Mouse (Mus musculus): ENCODE measurements around the gene Hcfc1r1. TPM values are rescaled to one million over a fixed set of nuclear protein-coding genes. Genes with fewer than 3 reads are reported as not detected.
A peak's percentile ranks its signal among the peaks of the same experiment; 100 is the strongest.

Gene Hcfc1r1
- polyA plus RNA-seq, 1 experiment from 2014 or later, result 61.9 TPM

GRCm38 (mm10) chr17:23699131-23700077 is 26.0 kb downstream of the Hcfc1r1 start:
- WGBS, result under 1% methylated on average over 56 of the region's 101 CpGs
- H3K27ac ChIP-seq (ENCODE audit: low read depth, low read length), result no peak overlapping the region
- H3K4me3 ChIP-seq (ENCODE audit: low read length), result peak overlapping the region; percentile 70
- peak overlapping the region; percentile 100 for H3K4me2 ChIP-seq (replicated peaks; ENCODE audit: low read depth, low read length)
- peak; percentile 41 for ATAC-seq (ENCODE audit: low FRiP score, low TSS enrichment)
- H3K9me3 ChIP-seq (ENCODE audit: control insufficient read depth, low read length), result no peaks in the 10 kb centered on the region
- H3K9ac ChIP-seq (ENCODE audit: low read depth, low read length), result peak overlapping the region; percentile 63
- H3K4me1 ChIP-seq (ENCODE audit: control insufficient read depth, insufficient read depth, low read length), result peaks cover 12% of the 10 kb centered on the region
- H3K36me3 ChIP-seq (ENCODE audit: control insufficient read depth, insufficient read depth, low read length), result no peaks in the 10 kb centered on the region
- peaks cover 20% of the 10 kb centered on the region for H3K27me3 ChIP-seq (ENCODE audit: control insufficient read depth, insufficient read depth, low read length)

GRCm38 (mm10) chr17:23700079-23700478 is 26.7 kb downstream of the Hcfc1r1 start:
- peak overlapping the region; percentile 70 for H3K4me3 ChIP-seq (ENCODE audit: low read length)
- peaks cover 20% of the 10 kb centered on the region for H3K27me3 ChIP-seq (ENCODE audit: control insufficient read depth, insufficient read depth, low read length)
- under 1% methylated on average over 22 of the region's 28 CpGs for WGBS
- H3K36me3 ChIP-seq (ENCODE audit: control insufficient read depth, insufficient read depth, low read length), result no peaks in the 10 kb centered on the region
- peak; percentile 93 for ATAC-seq (ENCODE audit: low FRiP score, low TSS enrichment)
- H3K9ac ChIP-seq (ENCODE audit: low read depth, low read length), result peak overlapping the region; percentile 63
- peak overlapping the region; percentile 100 for H3K4me2 ChIP-seq (replicated peaks; ENCODE audit: low read depth, low read length)
- peaks cover 9% of the 10 kb centered on the region; the same call in 1 of the 2 replicates for H3K4me1 ChIP-seq (ENCODE audit: control insufficient read depth, insufficient read depth, low read length)
- H3K9me3 ChIP-seq (ENCODE audit: control insufficient read depth, low read length), result no peaks in the 10 kb centered on the region
- H3K27ac ChIP-seq (ENCODE audit: low read depth, low read length), result no peak overlapping the region

- peaks cover 19% of the 10 kb centered on the region for H3K27me3 ChIP-seq (ENCODE audit: control insufficient read depth, insufficient read depth, low read length)
- ATAC-seq (ENCODE audit: low FRiP score, low TSS enrichment), result no peak
- no peak overlapping the region for H3K27ac ChIP-seq (ENCODE audit: low read depth, low read length)
- H3K9ac ChIP-seq (ENCODE audit: low read depth, low read length), result no peak overlapping the region
- 86% methylated on average over 9 of the region's 9 CpGs for WGBS
- H3K4me3 ChIP-seq (ENCODE audit: low read length), result no peak overlapping the region
- no peak overlapping the region for H3K4me2 ChIP-seq (replicated peaks; ENCODE audit: low read depth, low read length)
- H3K36me3 ChIP-seq (ENCODE audit: control insufficient read depth, insufficient read depth, low read length), result no peaks in the 10 kb centered on the region
- 0 out of 2 replicates have a peak, but pooled peaks cover 8% of the 10 kb centered on the region for H3K4me1 ChIP-seq (ENCODE audit: control insufficient read depth, insufficient read depth, low read length)
- H3K9me3 ChIP-seq (ENCODE audit: control insufficient read depth, low read length), result no peaks in the 10 kb centered on the region
These were observed 29.9 kb downstream of the Hcfc1r1 start for GRCm38 (mm10) chr17:23703301-23703700.

GRCm38 (mm10) chr17:23704741-23705140 is 31.3 kb downstream of the Hcfc1r1 start:
- peaks cover 6% of the 10 kb centered on the region; the same call in 1 of the 2 replicates for H3K27me3 ChIP-seq (ENCODE audit: control insufficient read depth, insufficient read depth, low read length)
- no peak overlapping the region for H3K9ac ChIP-seq (ENCODE audit: low read depth, low read length)
- no peaks in the 10 kb centered on the region for H3K36me3 ChIP-seq (ENCODE audit: control insufficient read depth, insufficient read depth, low read length)
- H3K4me1 ChIP-seq (ENCODE audit: control insufficient read depth, insufficient read depth, low read length), result 0 out of 2 replicates have a peak, but pooled peaks cover 6% of the 10 kb centered on the region
- H3K4me3 ChIP-seq (ENCODE audit: low read length), result no peak overlapping the region
- H3K9me3 ChIP-seq (ENCODE audit: control insufficient read depth, low read length), result no peaks in the 10 kb centered on the region
- no peak for ATAC-seq (ENCODE audit: low FRiP score, low TSS enrichment)
- H3K27ac ChIP-seq (ENCODE audit: low read depth, low read length), result no peak overlapping the region
- no peak overlapping the region for H3K4me2 ChIP-seq (replicated peaks; ENCODE audit: low read depth, low read length)
- 48% methylated on average over 7 of the region's 7 CpGs for WGBS

- Histone ChIP-seq H3K36me3 (ENCODE audit: control insufficient read depth, insufficient read depth, low read length) (no peaks in the 10 kb centered on the region), H3K27me3 (ENCODE audit: control insufficient read depth, insufficient read depth, low read length) (0 out of 2 replicates have a peak, but pooled peaks cover 3% of the 10 kb centered on the region), H3K9me3 (ENCODE audit: control insufficient read depth, low read length) (no peaks in the 10 kb centered on the region), H3K4me2 (replicated peaks; ENCODE audit: low read depth, low read length) (no peak overlapping the region), H3K4me1 (ENCODE audit: control insufficient read depth, insufficient read depth, low read length) (0 out of 2 replicates have a peak, but pooled peaks cover 6% of the 10 kb centered on the region), H3K27ac (ENCODE audit: low read depth, low read length) (no peak overlapping the region), H3K9ac (ENCODE audit: low read depth, low read length) (no peak overlapping the region), H3K4me3 (ENCODE audit: low read length) (no peak overlapping the region)
- no peak for ATAC-seq (ENCODE audit: low FRiP score, low TSS enrichment)
- WGBS, result 82% methylated on average over 7 of the region's 7 CpGs
These were observed 32.2 kb downstream of the Hcfc1r1 start for GRCm38 (mm10) chr17:23705525-23706104.

- Histone ChIP-seq H3K27ac (ENCODE audit: low read depth, low read length) (no peak overlapping the region), H3K9ac (ENCODE audit: low read depth, low read length) (no peak overlapping the region), H3K27me3 (ENCODE audit: control insufficient read depth, insufficient read depth, low read length) (0 out of 2 replicates have a peak, but pooled peaks cover 3% of the 10 kb centered on the region), H3K9me3 (ENCODE audit: control insufficient read depth, low read length) (no peaks in the 10 kb centered on the region), H3K36me3 (ENCODE audit: control insufficient read depth, insufficient read depth, low read length) (no peaks in the 10 kb centered on the region), H3K4me1 (ENCODE audit: control insufficient read depth, insufficient read depth, low read length) (0 out of 2 replicates have a peak, but pooled peaks cover 6% of the 10 kb centered on the region), H3K4me2 (replicated peaks; ENCODE audit: low read depth, low read length) (no peak overlapping the region), H3K4me3 (ENCODE audit: low read length) (no peak overlapping the region; the same call in 1 of the 2 replicates)
- peak; percentile 68 for ATAC-seq (ENCODE audit: low FRiP score, low TSS enrichment)
- 0% methylated on average over 3 of the region's 3 CpGs for WGBS
These were observed 32.8 kb downstream of the Hcfc1r1 start for GRCm38 (mm10) chr17:23706212-23706611.

GRCm38 (mm10) chr17:23717003-23717402 is 43.6 kb downstream of the Hcfc1r1 start:
- H3K4me3 ChIP-seq (ENCODE audit: low read length), result no peak overlapping the region
- H3K36me3 ChIP-seq (ENCODE audit: control insufficient read depth, insufficient read depth, low read length), result no peaks in the 10 kb centered on the region
- H3K9me3 ChIP-seq (ENCODE audit: control insufficient read depth, low read length), result no peaks in the 10 kb centered on the region
- no peak overlapping the region for H3K9ac ChIP-seq (ENCODE audit: low read depth, low read length)
- 68% methylated on average over 2 of the region's 2 CpGs for WGBS
- no peaks in the 10 kb centered on the region for H3K27me3 ChIP-seq (ENCODE audit: control insufficient read depth, insufficient read depth, low read length)
- H3K4me1 ChIP-seq (ENCODE audit: control insufficient read depth, insufficient read depth, low read length), result no peaks in the 10 kb centered on the region
- H3K4me2 ChIP-seq (replicated peaks; ENCODE audit: low read depth, low read length), result no peak overlapping the region
- no peak overlapping the region for H3K27ac ChIP-seq (ENCODE audit: low read depth, low read length)
- ATAC-seq (ENCODE audit: low FRiP score, low TSS enrichment), result no peak

GRCm38 (mm10) chr17:23719455-23719854 is 46.1 kb downstream of the Hcfc1r1 start:
- 50% methylated on average over 1 of the region's 1 CpGs for WGBS
- no peak for ATAC-seq (ENCODE audit: low FRiP score, low TSS enrichment)
- H3K4me2 ChIP-seq (replicated peaks; ENCODE audit: low read depth, low read length), result no peak overlapping the region
- H3K9me3 ChIP-seq (ENCODE audit: control insufficient read depth, low read length), result no peaks in the 10 kb centered on the region
- no peaks in the 10 kb centered on the region for H3K4me1 ChIP-seq (ENCODE audit: control insufficient read depth, insufficient read depth, low read length)
- no peak overlapping the region for H3K9ac ChIP-seq (ENCODE audit: low read depth, low read length)
- no peaks in the 10 kb centered on the region for H3K36me3 ChIP-seq (ENCODE audit: control insufficient read depth, insufficient read depth, low read length)
- no peak overlapping the region for H3K4me3 ChIP-seq (ENCODE audit: low read length)
- H3K27ac ChIP-seq (ENCODE audit: low read depth, low read length), result no peak overlapping the region
- H3K27me3 ChIP-seq (ENCODE audit: control insufficient read depth, insufficient read depth, low read length), result no peaks in the 10 kb centered on the region

- no peaks in the 10 kb centered on the region for H3K9me3 ChIP-seq (ENCODE audit: control insufficient read depth, low read length)
- H3K4me1 ChIP-seq (ENCODE audit: control insufficient read depth, insufficient read depth, low read length), result 0 out of 2 replicates have a peak, but pooled peaks cover 5% of the 10 kb centered on the region
- H3K4me2 ChIP-seq (replicated peaks; ENCODE audit: low read depth, low read length), result no peak overlapping the region
- no peak overlapping the region for H3K9ac ChIP-seq (ENCODE audit: low read depth, low read length)
- no peak overlapping the region for H3K27ac ChIP-seq (ENCODE audit: low read depth, low read length)
- no peaks in the 10 kb centered on the region for H3K36me3 ChIP-seq (ENCODE audit: control insufficient read depth, insufficient read depth, low read length)
- no peak overlapping the region for H3K4me3 ChIP-seq (ENCODE audit: low read length)
- H3K27me3 ChIP-seq (ENCODE audit: control insufficient read depth, insufficient read depth, low read length), result no peaks in the 10 kb centered on the region
- ATAC-seq (ENCODE audit: low FRiP score, low TSS enrichment), result no peak
- 83% methylated on average over 2 of the region's 2 CpGs for WGBS
These were observed 48.5 kb downstream of the Hcfc1r1 start for GRCm38 (mm10) chr17:23721886-23722285.

All from kidney, embryonic 14.5 days (tissue).